Mouse (Mus musculus): ENCODE measurements around the gene Kmt5c.

Gene Kmt5c

GRCm38 (mm10) chr7:4739544-4740275 lies at the start of gene Kmt5c:
Gene Kmt5c, plus strand, starts transcription at chr7:4740115.
- DNase-seq, result peak; percentile 99

DNA sequence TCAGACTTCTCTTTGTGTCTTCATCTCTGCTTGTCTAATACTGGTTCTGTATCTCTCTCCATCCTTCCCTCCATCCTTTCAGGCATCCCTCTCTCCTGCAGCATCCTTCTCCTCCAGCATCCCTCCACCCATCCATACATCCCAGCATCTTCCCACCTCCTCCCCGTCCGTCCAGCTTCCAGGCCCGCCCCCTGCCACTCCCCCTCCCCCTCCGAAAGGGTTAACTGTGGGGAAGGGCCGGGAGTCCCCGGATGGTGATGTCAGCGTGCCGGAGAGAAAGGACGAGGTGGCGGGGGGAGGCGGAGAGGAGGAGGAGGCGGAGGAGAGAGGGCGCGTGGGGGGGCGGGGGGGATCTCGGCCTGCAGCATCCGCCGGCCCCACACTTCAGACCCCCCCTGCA lies 49.5 kb upstream of the Kmt5c start, which contains the start of gene Brsk1:
Gene Brsk1 (plus strand): TSS at position 218 of the 400 bp plus-strand sequence.
- DNase-seq, result peak; percentile 87

DNA sequence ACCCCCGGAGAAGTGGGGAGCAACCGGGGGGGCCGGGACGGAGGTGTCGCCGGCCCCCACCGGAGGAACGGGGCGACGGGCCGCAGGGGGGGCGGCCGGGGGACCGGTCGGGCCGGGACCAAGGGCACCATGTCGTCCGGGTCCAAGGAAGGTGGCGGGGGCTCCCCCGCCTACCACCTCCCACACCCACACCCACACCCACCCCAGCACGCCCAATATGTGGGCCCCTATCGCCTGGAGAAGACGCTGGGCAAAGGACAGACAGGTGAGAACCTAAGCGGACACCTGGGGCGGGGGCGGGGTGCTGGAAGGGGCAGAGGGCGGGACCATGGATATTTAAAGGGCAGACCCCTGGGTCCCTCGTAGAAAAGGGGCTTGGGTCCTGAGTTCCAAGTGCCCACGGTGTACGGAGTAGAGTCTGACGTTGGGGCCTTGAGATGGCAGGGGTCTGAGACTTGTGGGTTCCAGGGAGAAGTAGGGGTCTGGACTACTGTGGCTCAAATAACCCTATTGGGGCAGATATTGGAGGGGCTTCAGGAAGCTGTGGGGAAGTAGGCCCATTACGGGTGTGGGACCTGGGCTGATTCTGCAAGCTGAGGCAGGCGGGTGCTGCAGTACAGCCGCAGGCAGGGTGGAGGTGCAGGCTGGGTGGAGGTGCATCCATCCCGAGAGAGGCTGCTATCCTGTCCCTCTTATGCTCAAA lies 48.8 kb upstream of the Kmt5c start:
- no peak for DNase-seq

GRCm38 (mm10) chr7:4693004-4693403 lies 46.9 kb upstream of the Kmt5c start:
- no peak for DNase-seq

- DNase-seq, result peak; percentile 18
These were observed 37.6 kb upstream of the Kmt5c start for GRCm38 (mm10) chr7:4702334-4702733.

GRCm38 (mm10) chr7:4703195-4703594 lies 36.7 kb upstream of the Kmt5c start:
- no peak for DNase-seq

DNA sequence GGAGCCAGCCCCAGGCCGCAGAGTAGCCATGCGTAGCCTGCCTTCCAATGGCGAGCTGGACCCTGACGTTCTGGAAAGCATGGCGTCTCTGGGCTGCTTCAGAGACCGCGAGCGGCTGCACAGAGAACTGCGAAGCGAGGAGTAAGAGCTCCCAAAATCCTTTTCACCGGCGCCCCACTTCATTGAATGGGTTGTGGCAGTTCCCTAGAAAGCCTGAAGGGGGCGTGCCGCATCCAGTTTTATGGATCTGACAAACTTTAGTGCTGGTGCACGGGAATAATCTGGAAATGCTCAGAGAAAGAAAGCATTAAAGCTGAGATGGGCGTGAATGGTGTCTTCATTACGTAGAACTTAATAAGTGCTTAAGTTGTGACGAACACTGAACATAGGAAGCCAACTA lies 34.8 kb upstream of the Kmt5c start:
- peak; percentile 58 for DNase-seq

DNA sequence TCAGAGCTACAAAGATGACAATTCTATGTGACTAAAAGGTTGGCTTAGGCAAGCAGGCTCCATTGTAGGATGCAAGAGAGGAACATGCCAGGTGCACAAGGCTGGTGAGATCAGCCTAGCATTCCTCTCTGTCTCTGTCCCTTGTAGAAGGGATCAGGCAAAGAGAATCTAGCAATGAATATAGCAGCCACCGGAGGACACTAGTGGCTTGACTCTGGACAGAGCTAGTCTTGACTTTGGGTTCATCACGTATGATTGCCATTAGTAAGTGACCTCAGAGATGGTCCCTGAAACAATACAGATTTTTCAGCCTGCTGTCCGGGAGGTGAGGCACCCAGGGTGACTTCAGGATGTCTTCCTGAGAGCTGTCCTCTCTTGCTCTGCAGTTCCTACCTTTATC lies 27.3 kb upstream of the Kmt5c start:
- DNase-seq, result no peak

- DNase-seq, result no peak
These were observed 23.0 kb upstream of the Kmt5c start for GRCm38 (mm10) chr7:4716955-4717354.

DNA sequence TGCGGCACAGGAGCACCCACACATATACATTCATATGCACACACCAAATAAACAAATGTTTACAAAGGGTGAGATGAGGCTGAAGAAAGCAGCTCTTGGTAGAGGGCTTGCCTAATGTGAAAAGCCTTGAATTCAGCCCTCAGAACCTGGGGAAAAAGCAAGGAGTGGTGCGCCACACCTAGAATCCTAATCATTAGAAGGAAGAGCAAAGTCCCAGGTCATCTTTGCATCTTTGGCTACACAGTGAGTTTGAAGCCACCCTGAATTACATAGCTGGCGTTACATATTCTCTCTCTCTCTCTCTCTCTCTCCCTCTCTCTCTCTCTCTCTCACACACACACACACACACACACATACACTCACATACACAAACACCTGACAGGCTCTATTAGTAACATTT lies 20.6 kb upstream of the Kmt5c start:
- no peak for DNase-seq

GRCm38 (mm10) chr7:4723508-4723907 lies 16.4 kb upstream of the Kmt5c start:
- peak; percentile 38 for DNase-seq

GRCm38 (mm10) chr7:4724359-4724758 lies 15.6 kb upstream of the Kmt5c start:
- no peak for DNase-seq

DNA sequence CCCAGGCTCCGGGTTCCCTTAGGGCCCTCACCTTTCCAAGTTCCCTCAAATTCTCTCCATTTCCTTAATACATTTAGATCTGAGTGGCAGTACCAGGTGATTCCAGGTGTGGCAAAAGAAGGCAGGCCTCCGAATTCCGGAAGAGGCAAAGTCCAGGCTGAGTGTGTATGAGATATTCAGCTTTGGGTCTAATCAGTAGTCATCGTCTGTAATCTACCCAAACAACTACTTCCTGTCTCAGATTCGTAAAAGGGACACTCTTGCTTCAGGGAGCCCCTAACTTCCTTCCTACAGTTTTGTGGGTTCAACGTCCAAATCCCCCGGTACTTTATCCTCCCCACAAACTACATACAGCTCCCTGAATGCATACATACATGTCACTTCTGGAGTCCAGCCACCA lies 14.7 kb upstream of the Kmt5c start, which contains the start of gene Tmem150b:
Gene Tmem150b (minus strand): TSS at position 81 of the 400 bp plus-strand sequence.
- no peak for DNase-seq

GRCm38 (mm10) chr7:4731090-4731489 lies 8.8 kb upstream of the Kmt5c start:
- no peak for DNase-seq

DNA sequence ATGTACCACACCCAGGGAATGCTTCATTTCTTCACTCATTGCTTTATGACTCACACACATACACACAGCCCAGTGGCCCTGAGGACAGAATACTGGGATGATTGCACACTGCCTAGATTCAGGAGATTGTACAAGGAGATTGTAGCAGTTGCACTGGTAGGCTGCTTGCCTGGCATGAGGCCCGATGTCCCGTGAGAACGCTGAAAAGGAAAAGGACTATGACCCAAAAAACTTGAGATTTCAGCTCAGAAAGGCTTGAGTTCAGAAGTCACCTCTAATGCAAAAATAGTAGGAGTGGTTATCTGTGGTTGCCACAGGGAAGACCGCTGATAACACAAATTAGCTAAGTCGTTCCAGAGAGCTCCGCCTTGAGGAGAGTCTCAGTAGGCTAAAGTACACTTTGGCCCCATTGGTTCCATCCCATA lies 6.9 kb upstream of the Kmt5c start:
- DNase-seq, result no peak

DNA sequence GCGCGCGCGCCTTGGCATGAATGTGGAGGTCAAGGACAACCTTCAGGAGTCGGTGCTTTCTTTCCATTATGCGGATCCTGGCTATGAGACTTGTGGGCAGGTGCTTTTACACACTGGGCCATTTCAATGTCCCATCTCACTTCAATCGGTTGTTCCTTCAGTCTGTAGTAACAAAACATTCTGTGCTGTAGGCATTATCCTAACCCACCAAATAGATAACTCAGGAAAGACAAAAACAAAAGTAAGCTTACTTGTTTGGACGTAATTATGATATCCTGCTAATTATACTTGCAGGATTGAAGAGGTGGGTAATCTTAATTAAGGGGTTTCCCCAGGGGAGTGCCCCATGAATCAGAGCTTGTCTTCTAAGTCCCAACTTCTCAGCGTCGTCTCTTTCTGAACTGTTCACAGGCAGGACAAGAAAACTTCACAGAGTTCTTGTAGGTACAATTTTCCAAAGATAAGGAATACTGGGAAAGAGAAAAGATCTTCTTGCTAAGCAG lies 823 bp upstream of the Kmt5c start:
- DNase-seq, result no peak

DNA sequence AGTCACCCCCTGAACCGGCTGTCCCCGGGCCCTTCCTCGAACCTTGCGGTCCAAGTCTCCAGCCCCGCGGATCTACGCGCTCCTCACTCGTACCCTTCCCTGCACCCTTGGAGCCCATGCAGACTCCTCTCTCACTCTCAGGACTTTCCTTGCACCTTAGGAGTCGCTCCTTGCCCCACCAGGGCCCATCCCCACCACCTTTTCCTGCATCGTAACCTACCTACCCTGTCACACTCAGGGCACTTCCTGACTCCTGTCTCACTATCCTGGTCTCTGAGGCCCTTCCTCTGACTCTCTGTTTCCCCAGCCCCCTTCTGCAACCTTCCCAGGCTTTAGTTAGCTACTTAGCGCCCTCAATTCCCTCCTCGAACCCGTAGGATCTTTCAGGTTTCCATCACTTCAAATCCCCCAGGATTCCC lies 403 bp downstream of the Kmt5c start:
- DNase-seq, result no peak

DNA sequence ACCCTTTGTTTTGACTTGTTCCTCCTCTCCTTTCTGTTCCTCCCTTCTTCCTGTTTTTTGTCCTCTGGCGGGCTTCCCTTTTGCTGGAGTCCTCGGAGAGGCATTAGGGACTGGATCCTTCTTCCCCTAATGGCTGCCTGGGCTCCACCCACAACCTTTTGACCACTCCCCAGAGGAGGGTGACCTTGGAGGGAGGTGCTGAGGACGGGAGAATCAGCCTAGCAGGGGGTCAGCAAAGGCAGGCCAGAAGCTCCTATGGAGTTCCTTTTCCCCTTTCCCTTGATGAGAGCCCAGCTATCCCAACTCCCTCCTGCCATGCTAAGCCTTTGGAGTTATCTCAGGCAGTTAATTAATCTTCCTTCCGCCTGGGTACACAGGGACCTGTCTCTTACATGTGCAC lies 1.2 kb downstream of the Kmt5c start:
- DNase-seq, result peak; percentile 84

- no peak for DNase-seq
These were observed 2.0 kb downstream of the Kmt5c start for GRCm38 (mm10) chr7:4741672-4742481.

GRCm38 (mm10) chr7:4742482-4742819 lies 2.5 kb downstream of the Kmt5c start:
- no peak for DNase-seq

DNA sequence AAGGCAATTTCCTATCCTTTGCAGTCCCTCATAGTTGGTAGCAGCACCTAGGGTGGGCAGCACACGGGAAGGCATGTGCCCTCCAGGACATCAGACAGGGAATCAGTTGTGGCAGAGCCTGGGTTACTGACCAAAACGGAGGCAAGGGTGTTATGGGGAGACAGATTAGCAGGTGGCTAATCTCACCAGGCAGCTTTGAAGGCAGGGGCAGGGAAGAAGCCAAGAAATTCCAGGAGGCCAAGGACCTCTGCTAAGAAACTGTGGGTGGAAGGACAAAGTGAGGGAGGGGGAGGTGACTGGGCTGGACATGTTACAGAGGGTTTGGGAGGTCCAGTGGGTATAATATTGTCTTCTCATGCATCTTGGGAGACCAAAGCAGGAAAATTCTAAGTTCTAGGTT lies 3.4 kb downstream of the Kmt5c start:
- DNase-seq, result peak; percentile 69

- DNase-seq, result no peak
These were observed 5.0 kb downstream of the Kmt5c start for GRCm38 (mm10) chr7:4744886-4745285.

- DNase-seq, result no peak
These were observed 6.5 kb downstream of the Kmt5c start for GRCm38 (mm10) chr7:4746326-4746980.

Measured in lung, postnatal 10 days (tissue).